Mouse (Mus musculus): Measurements from ENCODE around the gene Cenpx. TPM values are rescaled to one million over a fixed set of nuclear protein-coding genes. Genes with fewer than 3 reads are reported as not detected.
"Not testable (repeated sequence)": the region's sequence is repeated elsewhere in the genome, so short reads cannot be mapped to it uniquely, and the experiment has no call there.

The Cenpx gene
- polyA plus RNA-seq, 1 experiment from 2014 or later, result 106 TPM

- no peak for DNase-seq (ENCODE audit: low spot score)
- Histone ChIP-seq H3K9ac (no peak overlapping the region), H3K27me3 (ENCODE audit: control insufficient read depth, insufficient read depth, low read length) (no peaks in the 10 kb centered on the region), H3K4me3 (replicated peaks; ENCODE audit: low read length) (no peak overlapping the region), H3K27ac (no peak overlapping the region), H3K9me3 (ENCODE audit: control insufficient read depth, low read length) (no peaks in the 10 kb centered on the region), H3K4me1 (replicated peaks; ENCODE audit: control insufficient read depth, insufficient read depth, low read length) (no peaks in the 10 kb centered on the region), H3K36me3 (replicated peaks; ENCODE audit: control insufficient read depth, insufficient read depth) (no peaks in the 10 kb centered on the region), H3K4me2 (replicated peaks) (no peak overlapping the region)
- ATAC-seq (ENCODE audit: low FRiP score), result no peak
- 79% methylated on average over 6 of the region's 6 CpGs for WGBS
These were observed 22.9 kb upstream of the Cenpx start for GRCm38 (mm10) chr11:120736424-120736823.

GRCm38 (mm10) chr11:120733521-120733920, 20.0 kb upstream of the Cenpx start:
- ATAC-seq (ENCODE audit: low FRiP score), result no peak
- DNase-seq (ENCODE audit: low spot score), result no peak
- H3K4me3 ChIP-seq (replicated peaks; ENCODE audit: low read length), result no peak overlapping the region
- H3K4me1 ChIP-seq (replicated peaks; ENCODE audit: control insufficient read depth, insufficient read depth, low read length), result no peaks in the 10 kb centered on the region
- no peak overlapping the region for H3K27ac ChIP-seq
- H3K27me3 ChIP-seq (ENCODE audit: control insufficient read depth, insufficient read depth, low read length), result no peaks in the 10 kb centered on the region
- no peaks in the 10 kb centered on the region for H3K9me3 ChIP-seq (ENCODE audit: control insufficient read depth, low read length)
- WGBS, result 55% methylated on average over 6 of the region's 6 CpGs
- no peak overlapping the region for H3K4me2 ChIP-seq (replicated peaks)
- H3K9ac ChIP-seq, result no peak overlapping the region
- no peaks in the 10 kb centered on the region for H3K36me3 ChIP-seq (replicated peaks; ENCODE audit: control insufficient read depth, insufficient read depth)

DNA sequence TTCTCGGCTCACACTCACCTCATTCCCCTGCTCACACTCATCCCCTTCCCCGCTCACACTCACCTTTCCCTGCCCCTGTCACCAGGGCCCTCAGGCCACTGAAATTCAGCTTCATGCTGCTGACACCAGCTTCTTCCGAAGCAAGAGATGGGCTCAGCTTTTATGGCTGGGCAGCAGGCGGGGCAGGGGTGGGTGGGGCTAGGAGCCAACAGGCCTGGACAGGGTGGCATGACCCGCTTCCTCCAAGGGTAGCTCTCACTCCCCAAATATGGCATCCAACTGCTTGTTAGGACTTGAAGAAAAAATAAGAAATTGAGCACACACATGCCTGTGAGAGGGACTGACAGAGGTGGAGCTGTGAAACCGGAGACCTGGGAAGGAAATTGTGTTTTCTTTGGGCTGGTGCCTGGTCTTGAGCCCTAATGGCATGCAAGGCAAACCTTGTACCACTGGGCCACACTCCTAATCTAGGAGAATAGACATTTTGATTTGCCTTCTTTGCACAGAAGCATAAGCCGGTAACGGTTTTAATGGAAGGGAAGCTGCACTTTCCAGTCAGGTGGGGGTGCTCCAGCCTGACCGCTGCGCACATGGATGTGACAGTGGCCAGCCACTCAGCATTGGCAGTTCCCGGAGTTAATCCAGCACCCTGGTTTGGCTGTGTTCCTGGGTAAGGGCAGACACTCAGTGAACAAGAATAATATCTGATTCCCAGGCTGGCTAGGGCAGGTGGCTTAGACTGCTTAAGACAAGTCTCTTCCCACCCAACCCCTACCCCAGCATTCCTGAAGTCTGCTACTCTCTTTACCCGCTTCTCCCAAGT, 18.5 kb upstream of the Cenpx start, which contains the start of gene Cbr2:
Gene Cbr2 (minus strand): TSS at position 257 of the 823 bp plus-strand sequence.
- H3K27ac ChIP-seq, result no peak within 1 kb of the TSS
- 86% methylated on average over 12 of the region's 12 CpGs for WGBS
- ATAC-seq (ENCODE audit: low FRiP score), result no peak

GRCm38 (mm10) chr11:120731395-120731794, 17.9 kb upstream of the Cenpx start:
- H3K4me3 ChIP-seq (replicated peaks; ENCODE audit: low read length), result no peak overlapping the region
- no peaks in the 10 kb centered on the region for H3K9me3 ChIP-seq (ENCODE audit: control insufficient read depth, low read length)
- no peak for DNase-seq (ENCODE audit: low spot score)
- peaks cover 5% of the 10 kb centered on the region for H3K4me1 ChIP-seq (replicated peaks; ENCODE audit: control insufficient read depth, insufficient read depth, low read length)
- no peaks in the 10 kb centered on the region for H3K27me3 ChIP-seq (ENCODE audit: control insufficient read depth, insufficient read depth, low read length)
- no peak for ATAC-seq (ENCODE audit: low FRiP score)
- 88% methylated on average over 1 of the region's 1 CpGs for WGBS
- H3K27ac ChIP-seq, result no peak overlapping the region
- H3K36me3 ChIP-seq (replicated peaks; ENCODE audit: control insufficient read depth, insufficient read depth), result no peaks in the 10 kb centered on the region
- H3K4me2 ChIP-seq (replicated peaks), result no peak overlapping the region
- no peak overlapping the region for H3K9ac ChIP-seq

More for the DNA sequence above, 18.5 kb upstream of the Cenpx start, which contains the start of gene Cbr2:
- Histone ChIP-seq H3K4me3 (replicated peaks; ENCODE audit: low read length) (no peak within 1 kb of the TSS), H3K4me1 (replicated peaks; ENCODE audit: control insufficient read depth, insufficient read depth, low read length) (no peaks in the 10 kb centered on the region), H3K9ac (no peak within 1 kb of the TSS), H3K9me3 (ENCODE audit: control insufficient read depth, low read length) (no peaks in the 10 kb centered on the region), H3K36me3 (replicated peaks; ENCODE audit: control insufficient read depth, insufficient read depth) (no peaks in the 10 kb centered on the region), H3K27me3 (ENCODE audit: control insufficient read depth, insufficient read depth, low read length) (no peaks in the 10 kb centered on the region), H3K4me2 (replicated peaks) (no peak within 1 kb of the TSS)
- no peak for DNase-seq (ENCODE audit: low spot score)

DNA sequence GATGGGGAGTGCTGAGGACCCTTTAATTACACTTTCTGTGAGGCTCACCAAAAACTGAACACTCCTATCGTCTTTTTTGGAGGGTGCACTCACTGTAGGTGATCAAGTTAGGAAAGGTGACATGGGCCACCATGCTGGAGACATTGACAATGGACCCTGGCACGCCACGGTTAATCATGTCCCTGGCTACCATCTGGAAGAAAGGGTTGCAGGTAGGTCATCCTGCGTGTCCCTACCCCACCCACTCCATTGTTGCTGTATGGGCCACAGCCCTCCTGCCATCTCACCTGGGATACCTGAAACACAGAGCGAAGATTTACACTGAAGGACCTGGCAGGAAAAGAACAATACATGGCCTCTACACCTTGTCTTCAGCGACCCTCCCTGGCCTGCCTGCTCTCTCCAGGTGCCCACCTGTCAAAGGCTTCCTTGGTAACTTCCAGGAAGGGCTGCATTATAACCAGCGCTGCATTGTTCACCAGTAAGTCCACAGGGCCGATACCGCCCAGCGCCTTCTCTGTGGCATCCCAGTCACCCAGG, 16.9 kb upstream of the Cenpx start:
- H3K27ac ChIP-seq, result no peak overlapping the region
- 88% methylated on average over 10 of the region's 10 CpGs for WGBS

DNA sequence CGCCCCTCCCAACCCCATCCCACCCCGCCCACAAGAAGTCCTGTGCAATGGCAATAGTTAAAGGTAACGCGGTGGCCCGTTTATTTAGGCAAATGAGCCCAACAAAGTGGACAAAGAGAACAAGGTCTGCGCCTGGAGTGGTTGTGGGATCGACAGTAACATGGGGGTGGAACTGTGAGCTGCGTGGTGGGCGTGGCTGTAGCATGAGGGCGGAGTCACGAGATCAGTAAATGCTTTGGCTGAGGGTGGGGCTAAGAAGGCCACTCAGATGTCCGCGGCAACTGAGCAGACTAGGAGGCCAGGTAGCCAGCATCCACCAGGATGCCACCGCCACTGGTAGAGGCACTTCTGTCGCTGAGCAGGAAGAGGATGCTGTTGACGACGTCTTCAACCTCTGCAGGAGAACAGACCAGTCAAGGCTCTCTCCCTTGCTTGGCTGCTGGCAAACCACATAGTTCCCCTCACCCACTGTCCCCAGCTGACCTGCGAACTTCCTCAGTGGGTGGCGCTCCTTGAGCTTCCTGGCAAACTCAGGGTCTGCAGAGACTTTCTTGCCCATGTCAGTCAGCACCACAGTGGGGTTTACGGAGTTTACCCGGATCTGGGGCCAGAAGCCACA, 16.0 kb upstream of the Cenpx start:
- peak overlapping the region; percentile 28 for H3K4me2 ChIP-seq (replicated peaks)
- not testable (repeated sequence) for H3K9ac ChIP-seq; H3K4me3 ChIP-seq (replicated peaks; ENCODE audit: low read length); H3K27ac ChIP-seq; ATAC-seq (ENCODE audit: low FRiP score); H3K9me3 ChIP-seq (ENCODE audit: control insufficient read depth, low read length); H3K27me3 ChIP-seq (ENCODE audit: control insufficient read depth, insufficient read depth, low read length); H3K4me1 ChIP-seq (replicated peaks; ENCODE audit: control insufficient read depth, insufficient read depth, low read length); DNase-seq (ENCODE audit: low spot score); H3K36me3 ChIP-seq (replicated peaks; ENCODE audit: control insufficient read depth, insufficient read depth)
- WGBS, result 4% methylated on average over 18 of the region's 21 CpGs

More for the DNA sequence above, 16.9 kb upstream of the Cenpx start:
- Histone ChIP-seq H3K4me2 (replicated peaks) (no peak overlapping the region), H3K36me3 (replicated peaks; ENCODE audit: control insufficient read depth, insufficient read depth) (peaks cover under 1% of the 10 kb centered on the region), H3K9me3 (ENCODE audit: control insufficient read depth, low read length) (no peaks in the 10 kb centered on the region), H3K27me3 (ENCODE audit: control insufficient read depth, insufficient read depth, low read length) (no peaks in the 10 kb centered on the region), H3K9ac (no peak overlapping the region), H3K4me1 (replicated peaks; ENCODE audit: control insufficient read depth, insufficient read depth, low read length) (peaks cover 9% of the 10 kb centered on the region), H3K4me3 (replicated peaks; ENCODE audit: low read length) (no peak overlapping the region)
- no peak for DNase-seq (ENCODE audit: low spot score)
- no peak for ATAC-seq (ENCODE audit: low FRiP score)

DNA sequence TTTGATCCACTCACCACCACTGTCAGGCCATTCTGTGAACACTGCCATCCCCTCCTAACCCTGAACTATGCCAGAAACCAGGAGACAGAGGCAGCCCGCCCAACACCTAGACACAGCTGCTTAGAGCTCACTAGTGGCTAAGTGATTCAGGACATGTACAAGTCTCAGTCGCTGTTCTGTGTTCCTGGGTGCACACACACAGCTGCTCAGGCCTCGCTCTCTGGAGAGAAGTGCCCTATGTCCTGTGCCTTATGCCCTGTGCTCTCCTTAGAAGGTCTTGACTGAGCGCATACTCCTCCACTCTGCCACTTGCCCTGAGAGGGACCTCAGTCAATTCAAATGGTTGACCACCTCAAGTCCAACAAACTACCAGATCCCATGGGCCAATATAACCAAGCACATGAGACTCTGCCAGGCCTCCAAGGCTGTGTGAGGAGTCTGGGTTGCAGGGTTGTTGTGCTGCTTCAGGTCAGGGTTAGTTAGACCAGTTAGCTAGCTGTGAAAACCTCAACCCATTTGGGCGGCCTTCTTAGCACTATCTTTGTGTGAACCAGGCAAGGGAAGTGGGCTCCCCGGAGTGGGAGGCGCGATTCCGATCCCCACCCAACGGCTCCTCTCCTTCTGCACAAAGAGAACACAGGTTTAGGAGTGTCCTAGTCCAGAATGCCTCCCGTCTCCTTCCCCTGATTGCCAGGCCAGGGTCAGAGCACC, 15.1 kb upstream of the Cenpx start:
- Histone ChIP-seq H3K4me1 (replicated peaks; ENCODE audit: control insufficient read depth, insufficient read depth, low read length) (peaks cover 9% of the 10 kb centered on the region), H3K4me2 (replicated peaks) (no peak overlapping the region; the same call in 1 of the 2 replicates), H3K27me3 (ENCODE audit: control insufficient read depth, insufficient read depth, low read length) (no peaks in the 10 kb centered on the region), H3K36me3 (replicated peaks; ENCODE audit: control insufficient read depth, insufficient read depth) (peaks cover 7% of the 10 kb centered on the region), H3K27ac (no peak overlapping the region), H3K9ac (no peak overlapping the region), H3K9me3 (ENCODE audit: control insufficient read depth, low read length) (no peaks in the 10 kb centered on the region), H3K4me3 (replicated peaks; ENCODE audit: low read length) (no peak overlapping the region)
- WGBS, result 70% methylated on average over 11 of the region's 11 CpGs
- no peak for DNase-seq (ENCODE audit: low spot score)
- ATAC-seq (ENCODE audit: low FRiP score), result no peak

DNA sequence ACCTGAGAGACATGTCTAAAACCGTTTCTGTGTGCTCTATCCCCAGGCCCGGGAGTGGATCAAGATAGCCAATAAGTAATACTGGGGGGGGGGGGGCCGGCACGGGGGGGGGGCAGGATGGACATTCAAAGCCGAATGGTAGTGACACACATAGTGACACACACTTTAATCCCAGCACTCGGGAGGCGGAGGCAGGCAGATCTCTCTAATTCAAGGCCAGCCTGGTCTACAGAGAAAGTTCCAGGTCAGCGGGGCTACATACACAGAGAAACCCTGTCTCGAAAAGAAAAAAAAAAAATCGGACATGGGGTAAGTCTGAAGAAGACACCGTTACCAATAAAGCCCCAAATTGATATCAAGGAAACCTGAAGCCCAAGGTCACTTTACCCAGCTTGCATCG, 14.0 kb upstream of the Cenpx start:
- Histone ChIP-seq H3K27me3 (ENCODE audit: control insufficient read depth, insufficient read depth, low read length) (no peaks in the 10 kb centered on the region), H3K4me2 (replicated peaks) (peak overlapping the region; percentile 87), H3K9ac (no peak overlapping the region), H3K4me1 (replicated peaks; ENCODE audit: control insufficient read depth, insufficient read depth, low read length) (peaks cover 14% of the 10 kb centered on the region), H3K9me3 (ENCODE audit: control insufficient read depth, low read length) (no peaks in the 10 kb centered on the region), H3K4me3 (replicated peaks; ENCODE audit: low read length) (no peak overlapping the region), H3K36me3 (replicated peaks; ENCODE audit: control insufficient read depth, insufficient read depth) (peaks cover 15% of the 10 kb centered on the region), H3K27ac (no peak overlapping the region)
- no peak for DNase-seq (ENCODE audit: low spot score)
- no peak for ATAC-seq (ENCODE audit: low FRiP score)
- 64% methylated on average over 12 of the region's 12 CpGs for WGBS

DNA sequence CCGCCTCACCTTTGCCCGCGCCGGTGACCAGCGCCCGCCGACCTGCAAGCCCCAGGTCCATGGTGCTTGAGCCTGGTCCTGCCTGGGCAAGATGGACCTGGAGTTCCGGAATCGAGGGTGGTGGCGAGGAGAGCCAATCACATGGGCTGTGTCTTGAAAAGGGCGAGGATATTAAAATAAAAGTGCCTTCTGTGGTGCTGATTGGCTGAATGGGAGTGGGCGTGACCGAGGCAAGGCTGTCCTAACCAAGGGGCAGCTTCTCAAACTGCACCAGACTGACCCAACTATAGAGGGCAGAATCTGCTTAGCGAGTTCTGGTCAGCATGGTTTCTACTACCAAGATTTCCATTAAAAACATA, 13.6 kb upstream of the Cenpx start, which contains the start of gene Dcxr:
Gene Dcxr (minus strand): TSS at position 113 of the 359 bp plus-strand sequence.
- Histone ChIP-seq H3K9me3 (ENCODE audit: control insufficient read depth, low read length) (no peaks in the 10 kb centered on the region), H3K27ac (no peak within 1 kb of the TSS), H3K9ac (peak within 1 kb of the TSS; percentile 63), H3K4me3 (replicated peaks; ENCODE audit: low read length) (peak within 1 kb of the TSS; percentile 43), H3K4me2 (replicated peaks) (peak within 1 kb of the TSS; percentile 87), H3K36me3 (replicated peaks; ENCODE audit: control insufficient read depth, insufficient read depth) (peaks cover 15% of the 10 kb centered on the region), H3K27me3 (ENCODE audit: control insufficient read depth, insufficient read depth, low read length) (no peaks in the 10 kb centered on the region), H3K4me1 (replicated peaks; ENCODE audit: control insufficient read depth, insufficient read depth, low read length) (peaks cover 18% of the 10 kb centered on the region)
- peak; percentile 85 for ATAC-seq (ENCODE audit: low FRiP score)
- under 1% methylated on average over 14 of the region's 14 CpGs for WGBS
- DNase-seq (ENCODE audit: low spot score), result peak; percentile 75

Measured in hindbrain, embryonic 14.5 days (tissue).